Mouse (Mus musculus): Measurements from ENCODE around the gene Selenoi.
"Not testable (repeated sequence)": the region's sequence is repeated elsewhere in the genome, so short reads cannot be mapped to it uniquely, and the experiment has no call there.

Selenoi gene

DNA sequence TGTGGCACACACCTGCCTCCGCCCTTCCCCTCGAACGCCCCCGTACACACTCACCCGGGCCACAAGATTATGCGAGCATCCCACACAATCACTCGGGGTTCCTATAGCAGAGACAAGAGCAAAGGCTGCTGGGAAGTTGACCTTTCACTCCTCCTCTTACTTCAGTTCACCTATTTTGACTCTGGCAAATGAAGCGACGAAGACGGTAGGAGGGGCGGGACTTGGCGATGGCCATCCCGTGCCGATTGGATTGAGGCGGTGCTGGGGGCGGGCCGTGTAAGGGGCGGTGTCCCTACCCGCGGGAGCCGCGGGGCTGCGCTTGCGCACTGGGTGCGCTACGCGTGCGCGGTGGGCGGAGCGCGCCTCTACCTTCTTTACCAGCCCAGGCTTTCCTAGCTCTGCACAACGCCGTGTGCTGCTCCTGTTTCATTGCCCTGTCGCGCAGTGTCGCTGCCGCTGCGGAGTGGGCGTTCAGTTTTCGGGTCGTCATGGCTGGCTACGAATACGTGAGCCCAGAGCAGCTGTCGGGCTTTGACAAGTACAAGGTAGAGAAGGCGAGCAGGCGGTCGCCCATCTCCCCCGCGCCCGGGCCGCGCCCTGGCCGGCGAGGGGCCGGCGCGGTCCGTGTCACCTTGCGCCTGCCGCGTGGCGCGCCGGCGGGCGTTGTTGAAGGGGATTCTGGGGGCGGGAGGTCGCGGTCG lies at the start of gene Selenoi:
Selenoi (plus strand) TSS at position 311 of the 701 bp plus-strand sequence.
- DNase-seq, result peak; percentile 99

GRCm38 (mm10) chr5:30187687-30188485 lies 44.5 kb upstream of the Selenoi start:
- no peak for DNase-seq

DNA sequence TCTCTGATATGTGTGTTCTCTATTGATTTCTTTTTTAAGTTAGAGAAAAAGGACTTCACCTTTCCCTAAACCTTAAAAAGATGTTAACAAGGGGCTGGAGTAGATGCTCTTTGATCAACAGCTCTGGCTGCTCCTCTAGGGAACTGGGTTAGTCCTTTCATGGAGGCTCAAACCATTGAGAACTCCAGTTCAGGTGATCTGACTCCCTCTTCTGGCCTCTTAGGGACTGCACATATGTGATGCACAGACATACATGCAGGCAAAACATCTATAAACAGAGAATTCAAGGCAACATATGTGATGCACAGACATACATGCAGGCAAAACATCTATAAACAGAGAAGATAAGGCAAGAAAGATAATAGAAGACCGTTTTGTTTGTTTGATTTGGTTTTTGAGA lies 39.9 kb upstream of the Selenoi start:
- no peak for DNase-seq

- DNase-seq, result no peak
Observed at GRCm38 (mm10) chr5:30195340-30195739, 37.0 kb upstream of the Selenoi start.

DNA sequence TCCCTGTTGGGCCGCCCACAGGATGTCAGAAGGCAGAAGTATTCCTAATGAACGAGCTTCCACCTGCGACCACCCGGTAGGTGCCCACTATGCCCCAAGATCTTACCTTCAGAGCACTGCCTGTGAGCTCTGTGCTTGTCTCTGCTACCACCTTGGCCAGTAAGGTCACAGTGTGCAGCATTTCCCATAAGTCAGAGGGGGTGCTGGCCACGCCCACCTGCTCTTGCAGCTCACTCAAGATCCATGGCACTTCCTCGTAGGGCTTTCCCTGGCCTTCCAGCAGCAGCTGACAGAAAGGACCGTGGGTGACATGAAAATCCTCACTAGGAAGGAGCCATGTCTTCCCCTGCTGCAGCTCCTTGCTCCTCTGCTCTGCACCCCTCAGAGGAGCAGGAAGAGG lies 34.1 kb upstream of the Selenoi start:
- DNase-seq, result peak; percentile 24

- DNase-seq, result peak; percentile 69
Observed at GRCm38 (mm10) chr5:30201521-30201920, 30.9 kb upstream of the Selenoi start.

GRCm38 (mm10) chr5:30202221-30202620 lies 30.2 kb upstream of the Selenoi start:
- no peak for DNase-seq

DNA sequence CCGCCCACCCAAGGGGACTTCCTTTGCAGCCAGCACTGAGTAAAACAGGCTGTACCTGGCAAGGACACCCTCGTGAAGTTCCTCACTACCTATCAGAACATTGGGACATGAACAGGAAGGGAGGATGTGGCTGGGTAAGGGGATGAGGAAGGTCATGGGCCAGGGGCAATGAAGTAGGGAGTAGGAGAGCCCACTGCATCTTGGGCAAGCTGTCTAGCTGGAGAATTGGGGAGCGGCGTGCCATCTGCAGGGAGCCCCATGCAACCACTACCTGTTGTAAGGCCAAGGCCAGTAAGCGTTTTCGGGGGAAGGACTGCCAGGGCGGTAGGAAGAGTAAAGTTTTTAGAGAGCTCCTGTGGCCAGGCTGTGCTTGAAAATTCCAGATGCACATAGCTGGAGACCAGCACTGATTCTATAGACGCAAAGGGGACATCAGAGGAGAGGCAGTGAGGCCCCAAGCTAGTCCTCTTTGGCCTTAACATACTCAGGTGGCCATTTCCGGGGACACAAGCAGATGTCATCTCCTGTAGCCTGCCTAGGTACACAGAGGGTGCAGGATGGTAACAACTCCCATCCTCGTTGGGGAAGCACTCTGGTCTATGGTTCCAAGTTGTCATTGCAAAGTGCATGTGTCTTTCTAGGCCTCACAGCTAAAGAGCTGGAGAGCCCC lies 29.0 kb upstream of the Selenoi start:
- no peak for DNase-seq

DNA sequence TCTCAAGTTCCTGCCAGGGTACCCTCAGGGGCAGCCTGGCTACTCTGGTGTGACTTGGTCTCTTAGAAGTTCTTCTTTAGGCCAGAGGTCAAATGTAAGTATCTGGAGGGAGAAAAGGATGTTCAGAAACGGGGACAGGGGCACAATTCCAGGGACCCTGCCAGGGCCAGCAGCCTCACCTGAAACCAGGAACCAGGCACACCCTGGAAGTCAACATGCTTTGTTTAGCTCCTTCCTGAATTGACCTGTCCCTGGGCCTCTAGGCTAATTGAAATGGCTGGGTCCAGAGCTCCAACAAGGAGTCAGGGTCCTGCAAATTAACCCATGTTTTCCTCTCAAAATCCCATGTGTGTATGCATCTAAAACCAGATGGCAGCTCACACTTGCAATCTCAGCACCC lies 27.9 kb upstream of the Selenoi start:
- no peak for DNase-seq

DNA sequence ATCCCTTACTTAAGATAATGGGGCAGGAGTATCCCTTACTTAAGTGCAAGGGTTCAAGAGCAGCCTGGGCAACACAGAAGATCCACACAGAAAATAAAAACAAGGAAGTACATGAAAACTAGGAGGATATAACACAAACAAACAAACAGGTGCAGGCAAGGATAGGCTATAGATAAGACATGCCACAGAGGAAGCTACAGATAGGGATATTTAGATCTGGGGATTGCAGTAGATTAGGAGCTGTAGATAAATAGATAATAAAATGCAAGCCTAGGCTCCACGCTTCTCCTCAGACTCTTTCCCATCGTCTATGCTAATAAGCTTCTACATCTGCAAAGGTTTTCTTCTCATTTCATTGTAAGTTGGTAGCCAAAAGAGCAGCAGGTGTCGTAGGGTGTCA lies 27.3 kb upstream of the Selenoi start:
- DNase-seq, result no peak

- no peak for DNase-seq
Observed at GRCm38 (mm10) chr5:30205493-30205892, 26.9 kb upstream of the Selenoi start, which contains the start of gene Adgrf3. Gene Adgrf3 (minus strand): TSS chr5:30205722.

- peak; percentile 55 for DNase-seq
Observed at GRCm38 (mm10) chr5:30207276-30207675, 25.1 kb upstream of the Selenoi start.

GRCm38 (mm10) chr5:30210758-30211157 lies 21.6 kb upstream of the Selenoi start:
- not testable (repeated sequence) for DNase-seq

- DNase-seq, result peak; percentile 79
Observed at GRCm38 (mm10) chr5:30214889-30215288, 17.5 kb upstream of the Selenoi start.

DNA sequence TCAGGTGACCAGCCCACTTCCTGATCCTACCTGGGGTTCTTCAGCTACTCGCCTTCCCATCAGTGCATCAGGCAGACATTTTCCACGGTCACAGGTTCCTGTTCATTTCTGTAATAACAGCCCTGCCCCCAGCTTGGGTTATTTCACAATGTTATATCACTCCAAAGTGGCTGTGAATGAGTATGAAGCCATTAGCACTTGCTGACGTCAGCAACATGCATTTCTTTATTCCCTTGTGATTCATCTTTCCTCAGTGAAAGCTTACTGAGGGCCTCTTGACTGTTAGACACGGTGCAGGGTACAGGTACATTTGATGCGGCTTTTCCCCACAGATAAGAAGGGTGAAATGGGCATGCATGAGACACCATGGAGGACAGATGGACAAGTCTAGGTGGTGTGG lies 16.4 kb upstream of the Selenoi start:
- DNase-seq, result no peak

DNA sequence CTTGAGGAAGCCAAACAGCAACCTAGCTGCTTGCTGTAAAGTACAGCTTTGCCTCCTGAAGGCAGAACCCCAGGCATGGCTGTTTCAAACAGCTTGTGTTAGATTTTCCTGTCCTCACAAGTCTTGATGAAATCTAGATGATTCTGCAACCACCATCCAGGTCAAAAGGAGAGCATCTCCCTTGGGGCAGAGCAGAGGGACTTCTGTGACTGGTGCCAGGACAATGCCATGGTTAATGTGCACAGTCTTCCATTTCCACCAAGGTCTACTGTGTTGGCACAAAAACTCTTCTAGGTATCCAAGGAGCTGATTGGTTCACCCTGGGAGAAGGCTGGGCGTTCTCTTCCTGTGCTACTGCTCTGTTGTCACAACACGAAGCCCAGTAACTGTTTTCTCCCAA lies 12.7 kb upstream of the Selenoi start:
- no peak for DNase-seq

- no peak for DNase-seq
Observed at GRCm38 (mm10) chr5:30220666-30221065, 11.7 kb upstream of the Selenoi start.

DNA sequence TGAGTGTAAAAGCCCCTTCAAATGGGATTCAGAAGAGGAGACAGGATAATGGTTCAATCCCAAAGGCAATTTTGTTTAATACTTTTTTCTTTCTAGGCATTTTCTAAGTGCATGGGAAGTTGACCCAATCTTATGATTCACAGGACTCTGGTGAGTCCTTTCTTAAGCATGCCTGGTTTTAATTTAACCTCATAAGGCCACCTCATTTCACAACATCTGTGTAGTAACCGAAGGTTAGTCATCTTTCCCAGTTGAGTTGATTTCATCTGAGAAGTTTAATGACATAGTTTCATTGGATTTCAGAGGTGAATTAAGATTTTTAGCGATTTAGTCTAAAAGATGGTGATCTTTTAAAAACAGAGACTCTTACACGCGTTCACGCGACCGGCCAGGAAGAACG lies 9.7 kb upstream of the Selenoi start:
- DNase-seq, result no peak

GRCm38 (mm10) chr5:30230901-30231300 lies 1.5 kb upstream of the Selenoi start:
- DNase-seq, result peak; percentile 42

- no peak for DNase-seq
Observed at GRCm38 (mm10) chr5:30231891-30232270, 500 bp upstream of the Selenoi start.

DNA sequence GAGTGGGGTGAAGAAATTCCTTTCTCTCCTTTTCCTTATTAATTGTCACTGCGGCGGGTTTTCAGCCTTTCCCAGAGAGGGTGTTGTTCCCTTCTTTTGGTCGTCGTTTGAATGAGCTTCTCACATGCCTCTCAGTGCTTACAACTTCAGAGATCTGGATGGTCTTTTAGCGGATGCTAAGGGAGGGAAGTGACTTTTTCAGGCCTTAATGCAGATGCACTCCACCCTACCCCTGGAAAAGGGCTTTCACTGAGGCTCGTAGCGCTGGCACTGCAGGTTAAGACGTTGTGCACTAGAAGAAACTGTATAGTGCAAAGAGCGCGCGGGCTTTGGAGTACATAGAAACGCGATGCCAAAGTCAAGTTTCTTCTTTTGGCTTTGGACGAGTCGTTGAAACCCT lies 661 bp downstream of the Selenoi start:
- no peak for DNase-seq

- DNase-seq, result no peak
Observed at GRCm38 (mm10) chr5:30233979-30234378, 1.6 kb downstream of the Selenoi start.

- no peak for DNase-seq
Observed at GRCm38 (mm10) chr5:30235641-30236126, 3.3 kb downstream of the Selenoi start.

DNA sequence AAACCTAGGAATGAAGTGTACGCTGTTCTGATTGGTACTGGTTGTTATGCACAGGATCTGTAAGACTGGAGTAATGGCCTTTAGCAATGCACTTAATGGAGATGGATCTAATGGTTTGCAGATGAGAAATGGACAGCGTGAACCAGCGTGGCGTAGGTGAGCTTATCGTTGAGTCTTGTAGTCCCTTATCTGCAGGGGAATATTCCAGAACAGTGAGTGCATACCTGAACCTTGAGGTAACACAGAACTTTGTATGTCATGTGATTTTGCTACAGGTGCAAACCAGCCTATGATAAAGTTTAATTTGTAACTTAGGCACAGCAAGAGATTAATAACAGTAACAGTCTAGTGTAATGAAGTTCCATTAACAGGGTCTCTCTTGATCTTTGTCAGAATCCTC lies 6.2 kb downstream of the Selenoi start:
- DNase-seq, result no peak

Data from lung, postnatal 10 days (tissue).